Mouse (Mus musculus) thymus, adult 2 months (tissue): ENCODE data around the gene Tfeb.

Experiments used
- CTCF ChIP-seq: fragments of 200-500 bp; IDR thresholded peaks from 2 replicates; pipeline ENCODE4 v1.5.1; 2012; ENCODE audit warnings: mild to moderate bottlenecking, control low read depth, low read length, moderate library complexity, borderline replicate concordance; ENCODE audit not compliant: control insufficient read depth, poor library complexity, insufficient read depth; ENCODE audit errors: extremely low read depth
- POLR2A ChIP-seq: fragments of 200-500 bp; IDR thresholded peaks from 2 replicates; pipeline ENCODE4 v1.6.1; 2012; ENCODE audit warnings: mild to moderate bottlenecking, low read length, control low read depth, moderate library complexity; ENCODE audit not compliant: control insufficient read depth, poor library complexity, insufficient read depth; ENCODE audit errors: extremely low read depth

- TF ChIP-seq CTCF: no peak
- TF ChIP-seq POLR2A: no peak
Observed at GRCm38 (mm10) chr17:47821339-47821738, 84.5 kb downstream of the Tfeb start.
